Mouse (Mus musculus) embryo, embryonic 9.5 days (tissue): Measurements from ENCODE around the gene Tmem269.

Experiments used
- DNase-seq: peaks from one replicate; pipeline ENCODE4 v3.0.0-alpha.2; 2017; ENCODE audit errors: extremely low spot score

Gene Tmem269

GRCm38 (mm10) chr4:119218169-119218568 lies at the start of gene Tmem269:
Gene Tmem269, minus strand, starts transcription at chr4:119218217.
- DNase-seq, result peak; percentile 36

GRCm38 (mm10) chr4:119266606-119267005 lies 48.6 kb upstream of the Tmem269 start:
- DNase-seq, result no peak

GRCm38 (mm10) chr4:119263459-119263858 lies 45.4 kb upstream of the Tmem269 start:
- DNase-seq, result no peak

DNA sequence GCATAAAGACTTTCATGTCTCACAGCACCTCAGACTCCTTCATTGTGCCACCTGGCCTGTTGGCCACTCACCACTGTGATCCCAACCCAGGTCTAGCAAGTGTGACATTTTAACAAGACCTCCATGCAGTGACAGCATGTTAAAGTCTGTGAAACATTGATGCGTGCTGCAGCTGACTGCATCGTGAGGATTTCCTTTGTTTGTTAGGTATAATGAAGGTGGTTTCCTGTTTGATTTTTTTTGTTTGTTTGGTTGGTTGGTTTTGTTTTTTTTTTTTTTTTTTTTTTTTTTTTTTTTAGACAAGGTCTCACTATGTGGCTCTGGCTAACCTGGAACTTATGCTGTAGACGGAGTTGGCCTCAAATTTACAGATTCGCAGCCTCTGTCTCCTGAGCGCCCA lies 44.5 kb upstream of the Tmem269 start:
- DNase-seq, result no peak

- no peak for DNase-seq
These were observed 43.2 kb upstream of the Tmem269 start for GRCm38 (mm10) chr4:119261087-119261713.

DNA sequence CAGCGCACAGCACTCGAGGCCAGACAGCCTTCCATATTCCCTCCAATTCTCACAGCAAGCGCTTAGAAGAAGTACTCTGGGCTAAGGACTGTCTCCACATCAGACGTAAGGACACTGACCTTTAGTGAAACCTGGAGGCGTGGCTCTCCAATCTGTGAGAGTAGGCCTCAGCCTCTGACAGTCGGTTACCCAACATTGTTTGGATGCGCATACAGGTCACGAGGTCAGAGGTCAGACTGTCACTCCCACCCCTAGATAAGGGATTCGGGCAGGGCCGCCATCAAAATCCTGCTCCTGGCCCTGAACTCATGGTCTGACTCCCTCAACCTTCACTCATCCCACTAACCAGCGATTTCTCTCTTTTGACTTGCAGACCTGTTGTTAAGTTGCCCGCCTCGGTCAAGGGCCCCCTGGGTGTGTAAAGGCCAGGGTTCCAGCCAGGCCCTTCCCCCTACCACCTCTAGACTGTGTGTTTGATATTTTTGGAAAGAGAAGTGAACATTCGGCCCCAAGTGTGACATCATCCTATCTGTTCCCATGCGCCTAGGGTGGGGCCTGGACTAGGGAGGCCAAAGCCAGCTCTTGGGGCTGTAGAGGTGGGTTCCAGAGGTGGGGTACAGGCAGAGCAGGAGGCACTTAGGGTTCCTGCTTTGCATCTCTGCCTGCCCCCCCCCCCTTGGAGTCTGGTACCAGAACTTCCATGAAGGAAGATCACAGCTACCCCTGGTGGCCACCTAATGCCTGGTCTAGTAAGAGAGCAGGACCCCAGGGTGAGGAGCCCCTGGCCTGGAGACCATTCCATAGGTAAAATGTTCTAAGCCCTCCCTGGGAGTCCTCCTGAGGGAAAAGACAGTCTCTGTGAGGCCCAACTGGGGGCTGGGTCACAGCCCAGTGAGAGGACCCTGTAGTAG lies 41.6 kb upstream of the Tmem269 start:
- no peak for DNase-seq

GRCm38 (mm10) chr4:119257083-119257482 lies 39.1 kb upstream of the Tmem269 start:
- no peak for DNase-seq

DNA sequence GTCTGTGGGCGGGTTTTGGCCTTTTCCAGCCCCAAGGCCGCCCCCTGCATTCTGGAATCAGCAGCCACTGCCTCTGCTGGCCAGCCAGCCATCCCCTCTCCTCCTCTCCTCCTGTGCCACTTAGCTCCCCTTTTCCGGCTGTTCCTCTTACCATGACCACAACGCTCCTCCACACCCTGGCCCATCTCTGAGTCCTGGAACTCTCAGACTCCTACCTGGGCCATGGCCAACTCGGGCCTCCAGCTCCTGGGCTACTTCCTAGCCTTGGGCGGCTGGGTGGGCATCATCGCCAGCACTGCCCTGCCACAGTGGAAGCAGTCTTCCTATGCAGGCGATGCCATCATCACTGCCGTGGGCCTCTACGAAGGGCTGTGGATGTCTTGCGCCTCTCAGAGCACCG lies 37.3 kb upstream of the Tmem269 start, which contains the start of gene Cldn19:
Gene Cldn19, plus strand, starts transcription at position 64 of the 400 bp plus-strand sequence.
- no peak for DNase-seq

DNA sequence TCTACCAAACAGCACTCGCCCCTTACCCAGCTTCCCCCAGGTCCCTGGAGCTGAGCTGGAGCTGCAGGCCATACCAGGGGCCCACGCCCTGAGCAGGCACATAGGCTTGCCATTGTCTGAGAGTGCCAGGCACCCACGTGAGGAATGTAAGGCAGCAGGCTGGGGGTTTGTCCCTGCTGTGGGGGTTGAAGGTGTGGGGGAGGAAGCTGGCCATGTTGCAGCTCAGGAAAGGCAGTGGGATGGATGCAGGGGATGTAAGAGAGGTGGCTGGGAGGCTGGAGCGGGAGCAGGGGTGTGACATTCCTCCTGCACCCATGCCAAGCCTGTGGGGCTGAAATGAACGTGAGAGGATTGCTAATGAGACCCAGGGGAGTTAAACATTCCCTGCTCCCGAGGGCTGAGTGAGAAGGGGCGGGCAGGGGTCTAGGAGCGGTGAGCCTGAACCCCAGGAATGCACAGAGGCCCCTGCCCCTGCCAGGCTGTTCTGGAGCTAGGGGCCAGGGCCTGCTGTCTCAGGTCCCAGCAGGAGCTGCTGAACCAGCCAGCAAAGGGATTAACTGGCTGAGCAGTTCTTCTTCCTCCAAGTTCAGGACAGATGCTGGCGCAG lies 36.1 kb upstream of the Tmem269 start:
- DNase-seq, result no peak

DNA sequence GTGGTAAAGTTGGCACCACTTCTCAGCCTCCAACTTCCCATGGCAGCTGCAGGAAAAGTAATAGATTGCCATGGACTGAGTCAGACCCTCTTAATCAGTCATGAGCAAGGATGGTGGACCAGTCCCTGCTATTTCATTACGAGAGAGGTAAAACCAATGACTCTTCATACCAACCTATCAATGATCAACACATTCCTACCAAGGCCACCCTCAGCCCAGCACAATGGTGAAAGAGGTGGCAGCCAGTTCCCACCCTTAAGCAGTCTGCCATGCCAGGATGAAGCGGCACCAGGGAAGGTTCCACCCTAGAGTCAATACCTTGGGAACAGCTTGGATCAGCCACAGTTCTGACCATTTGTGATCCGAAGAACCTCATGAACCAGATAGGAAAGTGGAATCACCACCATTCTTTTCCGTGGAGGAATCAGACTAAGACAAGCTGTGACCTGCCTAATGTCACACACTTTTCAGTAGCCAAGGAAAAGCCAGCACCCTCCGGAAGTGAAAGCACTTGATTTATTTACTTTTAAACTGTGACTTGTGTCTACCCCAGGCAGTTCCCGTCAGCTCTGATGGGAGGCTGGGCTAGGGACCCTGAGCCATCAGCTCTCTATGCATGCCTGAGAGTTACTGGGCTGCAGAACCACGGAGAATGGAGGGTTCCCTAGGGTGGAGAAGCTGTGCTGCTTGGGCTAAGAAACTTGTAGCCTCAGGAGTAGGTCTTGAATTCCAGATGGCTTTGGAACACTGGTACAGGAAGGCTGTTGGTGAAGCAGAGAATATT lies 34.2 kb upstream of the Tmem269 start:
- DNase-seq, result no peak

DNA sequence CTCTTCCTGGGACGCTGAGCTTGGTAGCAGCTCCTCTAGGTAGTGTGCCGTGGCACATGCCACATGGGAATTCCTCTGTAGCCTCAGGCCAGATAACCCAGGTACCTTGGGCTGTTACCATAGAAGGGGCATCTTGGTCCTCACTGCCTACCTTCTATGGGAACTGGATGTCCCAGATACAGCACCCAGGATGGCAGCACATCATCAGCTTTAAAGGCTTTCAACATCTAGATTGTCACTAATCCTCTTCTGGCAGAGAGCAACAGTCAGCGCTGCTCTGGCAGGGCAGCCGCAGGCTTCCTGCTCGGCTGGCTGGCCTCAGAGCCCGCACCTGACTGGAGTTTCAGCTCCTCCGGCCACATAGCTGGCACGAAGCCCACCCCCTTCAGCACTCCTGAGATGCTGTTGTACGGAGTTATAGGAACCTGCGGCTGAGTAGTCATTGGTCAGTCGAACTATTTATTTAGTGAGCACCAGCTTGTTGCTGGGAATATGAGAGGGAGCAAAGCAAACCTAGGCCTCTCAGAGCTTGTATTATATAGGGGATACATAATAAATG lies 30.5 kb upstream of the Tmem269 start:
- no peak for DNase-seq

DNA sequence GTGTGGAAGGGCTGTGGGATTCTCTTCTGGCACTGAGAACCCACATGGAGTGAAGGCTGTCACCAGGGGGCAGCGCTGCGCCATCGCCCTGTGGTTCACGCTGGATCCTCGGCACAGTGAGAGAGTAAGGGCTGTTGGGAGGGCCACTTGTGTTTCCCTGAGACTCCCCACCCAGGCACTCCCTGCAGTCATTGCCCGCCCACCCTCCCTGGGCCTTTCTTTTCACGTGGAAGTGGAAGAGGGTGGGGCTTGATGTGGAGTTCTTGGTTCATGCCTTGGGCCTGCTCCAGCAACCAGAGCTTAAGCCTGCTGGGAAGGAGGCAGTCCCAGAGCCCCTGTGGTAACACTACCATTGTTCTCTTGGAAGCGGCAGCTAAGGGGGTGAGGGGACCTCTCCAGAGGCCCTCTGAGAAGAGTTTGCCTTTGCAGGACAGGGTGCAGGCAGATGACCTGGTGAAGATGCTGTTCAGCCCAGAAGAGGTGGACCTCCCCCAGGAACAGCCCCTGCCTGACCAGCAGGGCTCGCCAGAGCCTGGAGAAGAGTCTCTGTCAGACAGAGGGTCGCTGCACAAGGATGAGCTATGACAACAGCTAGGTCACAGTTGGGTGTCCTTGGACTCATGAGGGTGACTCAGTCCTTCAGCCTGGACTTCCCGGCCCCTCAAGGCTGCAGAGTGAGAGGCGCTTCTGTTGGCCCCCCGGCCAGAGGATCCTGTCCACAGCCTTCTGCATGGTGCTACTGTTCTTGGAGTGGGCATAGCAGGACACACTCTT lies 29.6 kb upstream of the Tmem269 start:
- peak; percentile 71 for DNase-seq

- DNase-seq, result no peak
These were observed 28.7 kb upstream of the Tmem269 start for GRCm38 (mm10) chr4:119246688-119247225.

DNA sequence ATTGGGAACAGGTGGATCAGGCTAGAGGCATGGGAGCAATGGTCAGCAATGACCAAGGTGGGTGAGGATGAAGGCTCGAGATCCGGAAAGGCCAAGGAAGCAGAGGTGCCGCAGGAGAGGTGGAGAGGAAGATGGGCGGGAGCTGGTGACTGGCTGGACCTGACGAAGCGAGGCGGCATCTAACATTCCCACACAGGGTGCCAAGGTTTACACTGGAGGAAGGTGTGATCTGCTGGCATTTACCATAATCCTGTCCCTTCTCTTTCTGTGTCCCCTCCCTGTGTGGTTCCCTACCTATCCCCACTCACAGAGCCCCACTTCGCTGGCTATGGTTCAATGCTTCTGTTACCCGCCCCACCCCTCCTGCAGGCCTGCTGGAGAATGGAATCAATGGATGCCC lies 27.9 kb upstream of the Tmem269 start:
- no peak for DNase-seq

DNA sequence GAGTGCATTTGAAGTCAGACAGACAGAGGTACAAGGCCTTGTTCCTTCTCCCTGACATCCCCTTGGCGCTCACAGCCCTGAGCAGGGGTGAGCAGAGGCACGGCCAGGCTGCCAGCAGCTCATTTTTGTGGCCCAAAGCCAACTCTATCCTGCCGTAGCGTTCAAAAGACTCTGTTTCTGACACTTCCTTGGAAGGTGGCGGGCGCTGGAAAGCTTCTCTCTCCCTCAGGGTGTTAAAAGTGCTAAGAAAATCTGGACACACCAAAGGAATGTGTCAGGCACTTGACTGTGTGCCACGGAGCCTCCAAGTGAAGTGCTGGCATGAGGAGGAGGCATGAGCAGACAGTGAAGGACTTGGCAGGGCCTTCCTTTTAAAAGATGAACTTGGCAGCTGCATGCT lies 27.5 kb upstream of the Tmem269 start:
- no peak for DNase-seq

- no peak for DNase-seq
These were observed 26.6 kb upstream of the Tmem269 start for GRCm38 (mm10) chr4:119244468-119245240.

DNA sequence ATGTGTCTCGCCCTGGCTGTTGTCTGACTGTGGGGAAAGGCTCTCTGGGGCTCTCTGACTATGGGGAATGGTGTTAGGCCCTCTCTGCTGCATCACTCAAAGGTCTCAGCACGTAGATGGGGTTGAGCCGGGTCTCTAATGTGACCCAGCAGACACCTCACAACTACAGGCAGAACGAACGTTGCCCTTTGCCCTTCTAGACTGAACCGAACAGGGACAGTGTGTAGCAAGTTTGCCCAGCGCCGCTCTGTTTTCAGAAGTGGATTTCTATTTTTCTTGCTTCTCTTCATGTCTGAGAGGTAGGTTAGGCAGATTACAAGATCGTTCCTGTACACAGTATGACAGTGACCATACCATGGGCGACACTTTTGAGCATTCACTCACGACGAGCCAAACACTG lies 24.6 kb upstream of the Tmem269 start:
- no peak for DNase-seq

- DNase-seq, result no peak
These were observed 23.6 kb upstream of the Tmem269 start for GRCm38 (mm10) chr4:119241664-119242063.

DNA sequence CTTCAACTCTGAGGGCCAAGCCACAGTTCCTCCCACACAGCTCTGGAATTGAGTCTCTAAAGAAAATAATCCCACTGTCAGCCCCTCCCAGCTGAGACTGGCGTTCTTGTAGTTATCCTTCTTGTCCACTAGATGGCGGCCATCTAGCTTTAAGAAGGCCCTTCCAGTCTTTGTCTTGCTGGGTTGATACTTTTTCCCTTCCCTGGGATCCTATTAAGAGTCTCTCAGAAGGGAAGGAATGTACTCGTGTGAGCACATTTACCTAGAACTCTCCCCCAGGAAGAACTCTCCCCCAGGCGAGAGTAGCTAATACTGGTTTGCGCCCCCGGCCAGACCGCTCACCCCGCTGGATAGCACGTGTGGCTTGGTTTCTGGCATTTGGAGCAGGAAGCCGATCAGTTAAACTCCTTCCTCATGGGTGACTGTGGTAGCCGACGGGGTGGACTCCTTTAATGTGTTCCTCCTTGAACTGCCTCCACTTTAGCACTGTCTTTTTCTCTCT lies 21.2 kb upstream of the Tmem269 start:
- peak; percentile 57 for DNase-seq
